Mouse (Mus musculus): ENCODE measurements around the gene Gm49336.

Gene Gm49336

DNA sequence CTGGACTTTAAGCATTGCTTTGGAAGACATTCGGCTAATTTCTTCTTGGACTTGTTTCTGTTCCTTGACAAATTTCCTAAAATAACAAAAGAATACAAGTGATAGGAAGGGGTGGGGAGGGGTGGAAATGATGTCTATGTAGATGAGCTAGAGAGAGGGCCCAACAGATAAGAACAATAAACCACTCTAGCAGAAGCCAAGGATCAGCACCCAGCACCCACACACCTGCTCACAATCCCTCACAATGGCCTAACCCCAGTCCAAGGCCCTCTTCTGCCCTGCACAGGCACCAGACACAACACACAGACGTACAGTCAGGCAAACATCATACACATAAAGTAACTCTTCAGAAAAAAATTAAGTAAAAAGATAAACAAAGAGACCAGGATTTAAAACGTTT is 12.8 kb downstream of the Gm49336 start:
- DNase-seq (ENCODE audit: low spot score): no peak

DNA sequence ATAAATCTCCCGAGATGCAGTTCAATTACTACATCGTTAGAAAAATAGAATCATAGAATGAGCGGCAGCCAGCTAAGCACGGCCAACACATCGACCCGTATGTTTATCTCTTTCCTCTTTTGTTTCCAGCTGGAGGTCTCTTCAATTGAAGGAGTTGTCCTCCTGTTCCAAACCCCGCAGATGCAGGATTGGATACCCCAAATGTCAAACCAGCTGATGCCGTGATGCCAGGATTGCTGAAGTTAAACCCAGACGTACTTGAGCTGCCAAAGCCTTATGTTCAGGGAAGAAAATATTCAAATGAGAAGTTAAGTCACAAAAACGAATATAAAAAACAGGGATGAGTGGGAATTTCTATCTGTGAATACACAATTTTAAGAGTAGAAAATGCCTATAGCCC is 31.4 kb downstream of the Gm49336 start:
- no peak for DNase-seq (ENCODE audit: low spot score)

DNA sequence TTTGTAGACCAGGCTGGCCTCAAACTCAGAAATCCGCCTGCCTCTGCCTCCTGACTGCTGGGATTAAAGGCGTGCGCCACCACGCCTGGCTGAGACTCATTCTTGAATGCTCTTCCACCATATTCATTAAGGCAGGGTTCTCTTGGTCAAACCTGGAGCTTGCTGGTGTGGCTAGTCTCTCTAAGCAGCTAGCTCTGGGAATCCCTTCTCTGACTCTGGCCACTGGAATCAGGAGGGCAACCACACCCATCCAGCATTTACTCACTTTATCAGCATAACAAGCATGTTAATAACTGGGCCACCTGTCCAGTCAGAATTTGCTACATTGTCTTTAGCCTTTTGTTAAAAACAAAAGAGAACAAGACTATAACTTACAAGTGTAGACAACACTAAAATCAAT is 33.7 kb downstream of the Gm49336 start:
- DNase-seq (ENCODE audit: low spot score): no peak

DNA sequence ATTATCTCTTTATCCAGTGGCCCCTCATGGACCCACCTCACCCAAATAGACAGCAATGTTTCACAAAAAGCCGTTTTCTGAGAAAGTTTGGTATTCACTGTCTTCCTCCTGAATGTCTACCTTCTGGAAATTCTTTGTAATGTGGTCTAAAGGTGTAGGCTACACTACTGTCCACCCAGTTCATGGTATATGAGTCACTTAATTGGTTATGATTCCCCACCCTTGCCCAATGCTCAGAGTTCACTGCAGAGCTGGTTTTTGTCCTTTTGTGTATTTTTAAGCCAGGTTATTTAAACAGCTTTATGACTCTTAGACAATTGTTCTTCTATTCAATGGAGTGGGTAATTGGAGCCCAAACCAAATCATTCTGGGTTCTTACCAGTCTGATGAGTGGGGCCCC is 35.2 kb downstream of the Gm49336 start:
- no peak for DNase-seq (ENCODE audit: low spot score)

DNA sequence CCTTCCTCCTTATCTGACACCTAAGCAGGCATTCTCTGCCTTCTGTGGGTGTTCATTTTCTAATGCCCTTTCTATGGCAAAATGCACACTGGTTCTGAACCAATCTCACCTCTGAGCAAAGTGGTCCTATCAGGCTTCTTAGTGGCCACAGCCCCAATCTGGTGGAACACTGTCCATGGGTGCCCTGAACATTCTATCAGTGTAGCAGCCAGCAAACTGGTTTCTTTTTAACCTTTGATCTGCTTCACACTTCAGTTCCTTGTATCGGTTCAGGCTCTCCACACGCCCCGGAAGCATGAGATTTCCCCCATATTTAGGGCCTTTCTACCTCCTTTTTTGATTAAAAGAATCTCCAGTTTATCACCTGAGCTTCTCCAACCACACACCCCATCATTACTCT is 36.3 kb downstream of the Gm49336 start:
- DNase-seq (ENCODE audit: low spot score): no peak

DNA sequence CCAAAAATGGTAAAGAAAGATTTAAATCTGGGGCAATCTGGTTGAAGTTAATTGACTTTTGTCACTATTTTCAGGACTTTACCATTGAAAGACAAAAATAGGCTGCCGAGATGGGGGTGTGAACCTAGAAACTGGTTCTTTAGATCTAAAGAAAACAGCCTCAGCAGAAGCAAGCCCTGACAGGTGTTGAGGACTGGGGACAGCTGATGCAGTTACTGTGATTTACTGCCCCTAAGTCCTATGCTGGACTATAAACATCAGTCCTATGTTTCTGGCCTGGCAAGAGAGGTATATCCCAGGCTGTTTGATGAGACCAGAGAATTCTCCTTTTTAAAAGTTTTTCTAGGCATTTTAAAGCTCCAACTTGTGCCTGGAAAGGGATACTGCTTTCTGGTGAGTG is 37.3 kb downstream of the Gm49336 start:
- DNase-seq (ENCODE audit: low spot score): no peak

DNA sequence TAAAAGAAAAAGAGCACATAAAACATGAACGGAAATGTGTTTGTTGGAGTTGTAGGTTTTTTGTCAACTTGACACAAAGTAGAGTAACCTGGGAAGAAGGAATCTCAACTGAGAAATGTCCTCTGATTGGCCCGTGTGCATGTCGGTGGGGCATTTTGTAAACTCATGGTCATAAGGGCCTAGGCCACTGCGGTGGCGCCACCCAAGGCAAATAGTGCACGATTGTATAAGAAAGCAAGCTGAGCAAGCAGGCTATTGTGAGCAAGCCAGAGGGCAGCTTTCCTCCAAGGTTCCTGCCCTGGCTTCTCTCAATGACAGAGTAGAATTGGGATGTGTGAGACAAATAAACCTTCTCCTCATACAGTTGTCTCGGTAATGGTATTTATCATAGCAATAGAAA is 42.1 kb downstream of the Gm49336 start:
- DNase-seq (ENCODE audit: low spot score): no peak

DNA sequence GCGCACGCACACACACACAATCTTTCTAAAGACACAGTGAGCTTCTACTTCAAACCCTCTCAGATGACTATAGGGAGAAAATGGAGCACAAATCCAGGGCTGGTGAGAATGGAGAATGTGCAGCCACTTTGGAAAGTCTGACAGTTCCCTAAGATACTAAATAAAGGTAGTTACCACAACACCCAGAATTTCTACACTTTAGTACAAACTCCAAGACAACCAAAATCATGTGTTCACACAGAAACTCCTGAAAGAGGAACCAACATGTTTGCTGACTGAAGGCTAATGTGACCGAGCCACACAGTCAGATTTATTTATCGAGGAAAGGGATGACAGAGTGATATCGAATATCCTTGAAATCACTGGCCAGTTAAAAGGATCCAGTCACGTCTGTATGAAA is 46.3 kb downstream of the Gm49336 start:
- DNase-seq (ENCODE audit: low spot score): no peak

DNA sequence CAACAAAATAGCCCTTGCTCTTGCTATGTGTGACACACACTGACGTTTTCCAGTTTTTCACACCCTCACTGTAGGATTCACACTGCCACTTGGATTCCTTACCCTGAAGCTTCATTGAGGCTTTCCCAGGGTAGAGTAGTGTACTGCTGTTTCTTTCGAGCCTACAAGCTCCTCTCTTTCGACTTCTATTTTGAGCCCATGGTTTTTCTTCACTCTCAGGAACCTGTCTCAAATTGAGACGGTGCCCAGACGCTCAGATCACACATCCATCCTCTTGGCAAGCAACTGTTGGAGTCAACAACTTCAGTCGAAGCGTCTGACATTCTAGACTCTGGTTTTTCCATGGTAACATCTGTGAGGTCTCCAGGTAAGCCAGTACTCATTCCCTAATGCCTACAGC is 54.4 kb downstream of the Gm49336 start, which contains the start of gene Atp8a2:
Atp8a2 (minus strand) TSS at position 296 of the 400 bp plus-strand sequence.
- no peak for DNase-seq (ENCODE audit: low spot score)

DNA sequence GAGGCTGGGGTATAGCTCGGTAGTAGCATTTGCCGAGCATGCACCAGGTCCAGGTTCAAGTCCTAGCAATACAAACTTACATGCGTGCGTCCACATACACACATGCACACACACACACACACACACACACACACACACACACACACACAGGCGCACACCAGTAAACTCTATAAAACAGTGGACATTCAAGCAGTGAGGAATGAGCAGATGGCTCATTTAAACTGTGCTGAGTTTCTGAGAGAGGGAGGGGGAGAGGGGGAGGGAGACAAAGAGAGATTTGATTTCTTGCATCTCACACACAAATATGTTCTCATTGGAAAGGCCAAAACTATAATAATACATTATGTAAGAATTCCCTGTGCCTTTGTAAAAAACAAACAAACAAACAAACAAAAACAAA is 55.3 kb downstream of the Gm49336 start:
- DNase-seq (ENCODE audit: low spot score): no peak

DNA sequence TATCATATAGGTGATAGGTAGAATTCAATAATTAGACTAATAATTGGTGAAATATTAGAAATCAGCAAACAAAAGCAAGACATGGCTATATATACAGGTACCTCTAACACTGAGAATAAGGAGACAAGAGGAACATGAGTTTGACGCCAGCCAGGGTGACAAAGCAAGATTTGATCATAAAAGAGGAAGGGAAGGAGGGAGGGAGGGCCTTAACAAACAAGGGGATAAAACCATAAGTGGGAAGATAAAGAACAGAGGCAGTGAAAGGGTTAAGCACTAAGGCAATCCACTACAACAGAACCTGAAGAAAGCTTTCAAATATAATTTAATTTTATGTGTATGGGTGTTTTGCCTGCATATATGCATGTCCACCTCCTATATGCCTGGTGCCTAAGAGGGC is 56.7 kb downstream of the Gm49336 start:
- DNase-seq (ENCODE audit: low spot score): no peak

DNA sequence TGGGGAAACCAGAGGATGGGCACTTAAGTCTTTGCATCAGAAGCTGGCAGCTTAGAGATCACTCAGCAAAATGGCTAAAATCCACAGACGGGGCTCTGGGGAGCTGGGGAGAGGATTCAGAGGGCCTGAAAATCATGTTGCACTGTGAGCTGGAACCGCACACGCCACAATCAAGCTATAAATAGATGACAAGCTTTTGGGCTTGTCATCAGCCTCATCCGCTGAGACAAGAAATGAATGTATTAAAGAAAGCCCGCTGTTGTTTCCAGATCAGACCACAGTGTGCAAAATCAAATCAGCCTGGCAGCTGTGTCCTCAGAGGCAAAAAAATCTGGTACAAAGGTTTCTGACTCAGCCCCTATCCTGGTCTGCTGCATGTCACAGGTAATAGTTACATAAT is 61.5 kb downstream of the Gm49336 start:
- DNase-seq (ENCODE audit: low spot score): no peak

DNA sequence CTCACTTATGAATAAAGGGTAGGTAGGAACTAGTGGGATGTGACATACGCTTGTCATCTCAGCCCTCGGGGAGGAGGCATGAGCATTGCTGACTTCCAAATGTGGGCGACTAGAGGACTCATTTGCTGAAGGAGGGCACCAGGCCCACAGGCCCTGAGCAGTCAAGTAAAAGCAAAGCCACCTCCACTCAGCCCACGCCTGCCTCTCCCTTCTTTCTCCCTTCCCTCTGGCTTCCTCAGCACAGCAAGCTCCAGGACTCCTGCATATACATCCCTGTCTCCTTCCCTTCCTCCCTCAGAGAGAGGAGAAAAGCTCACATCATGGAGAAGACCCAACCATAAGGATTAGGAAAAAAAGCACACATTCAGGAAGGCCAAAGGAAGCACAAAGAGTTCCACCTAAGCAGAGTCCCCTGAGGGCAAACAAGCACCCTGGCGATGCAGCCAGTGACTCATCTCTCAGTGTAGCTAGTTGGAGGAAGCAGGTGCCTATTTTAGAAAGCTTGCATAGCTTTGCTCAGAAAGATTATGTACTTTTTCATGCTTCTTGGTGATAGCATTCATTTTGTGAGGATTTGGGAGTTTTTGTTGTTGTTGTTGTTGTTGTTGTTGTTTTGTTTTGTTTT is 63.0 kb downstream of the Gm49336 start:
- no peak for DNase-seq (ENCODE audit: low spot score)

DNA sequence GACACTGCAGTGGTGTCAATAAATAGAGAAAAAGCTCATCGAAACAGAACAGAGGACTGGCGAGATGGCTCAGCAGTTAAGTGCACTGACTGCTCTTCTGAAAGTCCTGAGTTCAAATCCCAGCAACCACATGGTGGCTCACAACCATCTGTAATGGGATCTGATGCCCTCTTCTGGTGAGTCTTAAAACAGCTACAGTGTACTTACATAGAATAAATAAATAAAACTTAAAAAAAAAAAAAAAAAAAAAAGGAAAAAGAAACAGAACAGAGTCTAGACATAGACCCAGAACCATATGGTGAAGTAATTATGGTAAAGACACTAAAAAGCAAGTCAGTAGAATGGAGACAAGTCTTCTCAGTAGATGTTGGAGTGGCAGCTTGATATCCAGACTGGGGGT is 70.0 kb downstream of the Gm49336 start:
- DNase-seq (ENCODE audit: low spot score): no peak

DNA sequence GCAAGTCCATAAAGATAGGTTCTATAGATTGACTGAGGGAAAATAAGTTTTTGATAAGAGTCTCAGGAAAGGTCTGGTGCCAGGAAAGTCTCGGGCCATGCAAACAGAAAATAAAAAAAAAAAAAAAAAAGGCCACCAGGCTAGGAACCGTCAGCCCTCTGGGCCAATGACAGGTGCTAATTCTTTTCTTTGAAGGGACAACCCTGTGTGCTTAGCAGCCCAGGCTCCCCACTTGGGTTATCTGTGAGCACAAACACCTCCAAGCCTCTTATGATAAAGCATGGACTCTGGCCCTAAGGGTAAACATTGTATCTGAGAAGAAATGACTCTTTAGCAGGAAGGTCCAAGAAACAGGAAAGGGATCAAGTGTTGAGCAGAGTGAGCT is 72.7 kb downstream of the Gm49336 start:
- no peak for DNase-seq (ENCODE audit: low spot score)

DNA sequence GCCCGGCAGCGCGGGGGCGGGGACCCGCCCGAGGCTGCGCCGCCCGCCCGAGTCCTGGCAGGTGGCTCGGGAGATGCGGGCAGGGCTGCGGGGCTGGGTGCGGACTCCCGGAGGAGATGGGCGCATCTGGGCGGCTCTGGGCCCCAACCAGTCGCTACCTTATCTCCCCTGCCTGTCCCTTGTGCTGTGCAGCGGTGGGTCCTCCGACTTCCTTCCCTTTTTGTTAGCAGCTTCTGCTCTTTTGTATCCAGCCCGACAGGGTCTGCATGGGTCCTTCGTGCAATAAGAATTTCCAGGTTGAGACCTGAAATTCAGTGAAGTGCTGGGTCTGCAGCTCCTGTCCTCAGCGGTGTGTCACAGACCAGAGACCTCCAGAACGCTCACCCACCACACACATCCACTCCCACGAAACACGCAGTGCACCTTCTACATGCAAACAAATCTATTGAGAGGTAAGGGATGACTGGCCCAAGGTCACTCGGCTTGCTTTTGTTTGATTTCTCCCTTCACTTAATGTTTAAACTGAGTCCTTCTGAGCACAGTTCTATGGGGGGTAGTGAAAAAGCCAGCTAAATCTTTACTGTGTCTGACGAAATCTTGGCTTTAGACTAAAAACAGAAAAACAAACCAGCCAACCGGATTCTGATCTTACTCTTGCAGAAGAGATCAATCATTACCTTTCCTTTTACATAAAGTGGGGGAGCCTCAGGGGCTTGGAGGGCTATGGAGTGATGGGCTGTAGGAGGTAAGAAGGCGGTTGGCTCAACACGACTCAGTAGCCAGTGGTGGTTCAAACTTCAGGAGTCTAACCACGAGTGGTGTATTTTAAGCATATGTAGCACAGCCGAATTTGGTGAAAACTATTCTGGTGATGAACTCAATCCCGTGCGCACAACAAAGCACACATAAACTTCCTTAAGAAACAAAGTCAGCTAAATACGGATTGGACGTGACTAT is 73.4 kb downstream of the Gm49336 start:
- peak; percentile 16 for DNase-seq (ENCODE audit: low spot score)

DNA sequence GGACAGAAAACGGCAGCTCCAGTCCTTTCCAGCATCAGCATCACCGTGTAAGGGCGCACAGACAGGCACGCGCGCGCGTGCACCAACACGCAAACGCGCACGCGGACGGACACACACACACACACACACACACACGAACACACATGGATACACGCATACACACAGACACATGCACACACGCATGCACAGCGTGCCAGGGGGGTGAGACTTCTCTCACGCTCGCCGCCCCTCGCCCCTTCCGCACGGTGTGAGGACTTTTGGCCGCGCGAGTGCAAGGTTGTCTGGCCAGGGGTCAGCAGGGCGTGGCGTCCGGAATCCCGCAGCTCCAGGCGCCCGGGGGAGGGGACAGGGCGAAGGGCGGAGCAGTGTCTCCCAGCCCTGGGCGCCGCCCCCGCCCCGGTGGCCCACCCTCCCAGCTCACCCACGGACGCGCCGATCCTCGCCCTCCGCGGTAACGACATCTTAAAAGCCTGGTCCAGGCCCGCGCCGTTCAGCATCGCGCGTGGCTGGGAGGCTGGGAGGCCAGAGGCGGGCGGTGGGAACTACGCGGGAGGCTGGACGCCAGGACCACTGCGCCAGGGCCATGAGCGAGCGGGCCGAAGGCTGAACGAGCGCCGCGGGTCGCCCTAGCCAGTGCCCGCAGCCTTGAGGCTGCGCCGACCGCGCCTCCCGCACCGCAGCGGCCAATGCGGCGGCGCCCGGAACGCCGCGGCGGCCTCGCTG is 74.3 kb downstream of the Gm49336 start:
- DNase-seq (ENCODE audit: low spot score): peak; percentile 54

DNA sequence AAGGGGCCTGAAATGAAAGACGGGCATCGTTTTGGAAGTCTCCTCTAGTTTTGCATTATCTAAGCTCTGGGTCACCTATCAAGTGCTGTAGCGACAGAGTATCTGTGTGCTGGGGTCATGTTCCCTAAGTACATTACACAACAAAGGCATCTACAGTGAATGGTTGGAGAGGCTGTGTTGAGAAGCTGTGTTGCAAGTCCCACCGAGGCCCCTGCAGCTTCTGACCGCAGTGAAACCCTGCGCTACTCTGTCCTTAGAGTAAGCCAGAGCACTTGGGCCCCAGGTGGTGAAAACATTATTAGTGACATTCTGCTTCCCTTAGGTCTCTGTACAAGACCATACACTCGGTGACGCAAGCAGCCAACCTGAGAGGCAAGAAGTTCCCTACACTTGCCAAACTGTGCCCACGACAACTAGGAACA is 74.8 kb downstream of the Gm49336 start:
- peak; percentile 22 for DNase-seq (ENCODE audit: low spot score)

DNA sequence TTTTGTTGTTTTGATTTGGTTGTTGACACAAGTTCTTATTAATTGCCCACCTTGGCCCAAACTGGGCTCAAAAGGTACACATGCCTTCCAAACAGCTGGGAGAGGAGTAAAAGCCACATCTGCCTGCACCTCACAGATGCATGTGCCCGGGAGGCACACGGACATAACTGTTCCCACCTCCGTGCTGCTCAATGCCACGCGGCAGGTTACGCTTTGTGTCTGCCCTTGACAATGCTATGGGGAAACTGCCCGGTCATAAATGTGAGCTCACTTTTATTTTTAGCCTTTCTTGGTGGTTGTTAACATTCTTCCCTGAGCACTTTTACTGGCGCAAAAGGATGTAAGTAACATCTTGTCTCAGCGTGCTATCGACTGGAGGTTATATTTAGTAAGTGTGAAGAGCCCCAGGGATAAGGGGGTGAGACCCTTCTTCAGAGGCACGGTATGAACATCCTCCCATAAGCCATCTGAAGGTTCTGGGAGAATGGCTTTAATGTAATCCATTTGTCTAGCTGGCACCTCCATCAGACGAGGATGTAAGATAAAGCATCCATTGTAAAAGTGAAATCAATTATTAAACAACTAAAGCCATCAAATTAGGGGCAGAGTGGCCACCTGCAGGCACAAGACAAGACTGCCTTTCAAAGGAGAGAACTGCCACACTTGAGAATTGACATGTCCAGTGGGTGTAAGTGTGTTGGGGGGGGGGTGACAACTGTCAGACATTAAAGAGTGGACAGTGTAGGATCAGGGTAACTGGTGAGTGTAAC is 78.8 kb downstream of the Gm49336 start:
- DNase-seq (ENCODE audit: low spot score): no peak

DNA sequence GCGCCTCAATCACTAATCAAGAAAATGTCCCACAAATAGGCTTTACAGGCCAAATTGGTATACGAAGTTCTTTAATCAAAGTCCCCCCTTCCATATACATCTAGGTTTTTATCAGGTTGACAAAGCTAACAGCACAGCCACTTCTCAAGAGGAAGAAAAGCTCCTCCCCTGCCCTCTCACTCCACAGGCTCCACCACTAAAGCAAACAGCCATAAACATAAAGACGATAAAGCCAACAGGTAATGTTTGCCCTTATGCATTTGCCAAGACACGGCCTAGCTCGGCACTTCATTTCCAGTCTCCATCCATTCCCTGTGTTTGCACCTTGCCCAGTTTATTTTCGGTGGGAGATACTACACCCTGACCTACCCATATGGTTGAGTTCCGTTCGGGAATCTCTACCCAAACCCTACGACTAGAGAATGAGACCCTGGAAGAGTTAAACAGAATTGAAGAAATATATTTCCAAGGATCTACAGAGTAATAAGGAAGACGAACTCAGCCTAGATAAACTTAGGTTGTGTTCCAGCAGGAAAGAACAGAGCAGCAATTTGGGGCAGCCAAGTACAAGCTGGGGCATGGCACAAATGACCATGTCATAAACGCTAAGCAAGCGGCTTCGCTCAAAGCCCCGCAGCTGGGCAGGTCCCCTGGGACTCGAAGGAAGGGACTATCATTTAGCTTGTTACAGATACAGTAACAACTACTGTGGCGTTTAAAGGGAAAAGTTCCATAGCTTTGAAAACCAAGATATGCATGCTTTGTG is 80.3 kb downstream of the Gm49336 start:
- DNase-seq (ENCODE audit: low spot score): no peak

DNA sequence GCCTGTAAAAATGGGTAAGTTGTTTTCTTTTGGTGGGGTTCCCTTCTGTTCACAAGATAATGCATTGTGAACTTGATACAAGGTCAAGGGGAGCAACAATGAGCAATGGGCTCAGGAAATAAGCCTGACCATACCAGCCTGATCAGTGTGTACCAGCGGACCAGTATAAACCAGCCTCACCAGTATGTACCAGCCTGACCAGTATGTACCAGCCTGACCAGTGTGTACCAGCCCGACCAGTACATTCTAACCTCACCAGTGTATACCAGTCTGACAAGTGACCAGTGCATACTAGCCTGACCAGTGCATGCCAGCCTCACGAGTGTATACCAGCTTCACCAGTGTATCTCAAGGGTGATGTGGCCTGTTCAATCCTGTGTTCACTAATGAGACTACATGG is 87.9 kb downstream of the Gm49336 start:
- no peak for DNase-seq (ENCODE audit: low spot score)
